Mouse (Mus musculus): ENCODE results near the gene Gpa33. TPM values are rescaled to one million over a fixed set of nuclear protein-coding genes. Genes with fewer than 3 reads are reported as not detected.

Gpa33 gene
- polyA plus RNA-seq (2015; fragmentation: Nextera tagmentation; extraction: Ambion mirVana): not detected in 2 replicates

GRCm38 (mm10) chr1:166130224-166130860 is at the start of gene Gpa33:
Gpa33 (plus strand) TSS chr1:166130238.

GRCm38 (mm10) chr1:166127719-166128118 is 2.3 kb upstream of the Gpa33 start, which contains the start of gene Dusp27:
Dusp27 (minus strand) TSS chr1:166127922.

Other genes with a start within 250 kb of the Gpa33 start
- 8.4 and 10.1 TPM in 2 replicates for gene Pou2f1, start 127.6 kb upstream of the Gpa33 start, polyA plus RNA-seq (2015; fragmentation: Nextera tagmentation; extraction: Ambion mirVana)
- gene Dusp27, start 2.3 kb upstream of the Gpa33 start, polyA plus RNA-seq (2015; fragmentation: Nextera tagmentation; extraction: Ambion mirVana): 0.81 and 0.95 TPM in 2 replicates
- not detected in 2 replicates for gene Mael, start 108.5 kb downstream of the Gpa33 start, polyA plus RNA-seq (2015; fragmentation: Nextera tagmentation; extraction: Ambion mirVana)
- gene Ildr2, start 123.9 kb downstream of the Gpa33 start, polyA plus RNA-seq (2015; fragmentation: Nextera tagmentation; extraction: Ambion mirVana): 0.55 and 0.73 TPM in 2 replicates
- 26.0 and 31.6 TPM in 2 replicates for gene Tada1, start 248.9 kb downstream of the Gpa33 start, polyA plus RNA-seq (2015; fragmentation: Nextera tagmentation; extraction: Ambion mirVana)

Measured in spleen, postnatal 0 days (tissue).